Mouse (Mus musculus) lung, adult 2 months (tissue): ENCODE measurements at regions not wholly inside any gene's neighbourhood (a gene's known extent, or its start where the extent isn't known, plus 50 kb on each side); places are given as distances from the start of the nearest gene placed in this dataset.

Source experiments
- CTCF ChIP-seq: fragments of 200-500 bp; IDR thresholded peaks from 2 replicates; pipeline ENCODE4 v1.5.1; 2011; ENCODE audit warnings: mild to moderate bottlenecking, low read length, control low read depth; ENCODE audit not compliant: insufficient read depth
- POLR2A ChIP-seq: fragments of 200-500 bp; IDR thresholded peaks from 2 replicates; pipeline ENCODE4 v1.6.1; 2011; ENCODE audit warnings: low read depth, mild to moderate bottlenecking, control low read depth, low read length, borderline replicate concordance; ENCODE audit errors: extremely low read depth

DNA sequence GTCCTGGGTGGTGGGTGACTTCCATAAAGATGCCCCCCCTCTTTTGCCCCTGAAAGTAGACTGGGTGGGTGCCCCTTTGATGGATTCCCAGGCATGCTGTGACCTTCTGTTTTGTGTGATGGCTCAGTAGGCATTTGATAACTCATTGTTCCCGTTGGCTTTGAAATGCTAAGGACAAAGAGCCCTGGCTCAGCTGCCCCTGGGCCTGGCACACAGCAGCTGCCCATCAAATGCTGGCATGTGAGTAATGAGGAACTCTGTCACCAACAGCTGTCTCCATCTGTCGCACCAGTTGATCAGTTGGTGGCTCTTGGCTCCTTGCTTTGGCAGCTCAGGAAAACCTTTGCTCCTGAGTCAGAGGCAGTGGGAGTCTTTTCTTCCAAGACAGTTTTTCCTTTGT lies 264.8 kb upstream of the Cxcr4 start:
- no peak for TF ChIP-seq POLR2A
- no peak for TF ChIP-seq CTCF
